Mouse (Mus musculus) midbrain, embryonic 12.5 days (tissue): ENCODE data around the gene Snx30. TPM values are rescaled to one million over a fixed set of nuclear protein-coding genes. Genes with fewer than 3 reads are reported as not detected.

ENCODE experiments used
- ATAC-seq: fragments of 200-750 bp; cut with Nextera tagmentation; 2 replicates; pipeline ENCODE4 v1.8.0; 2017; ENCODE audit warnings: low read depth, moderate TSS enrichment, moderate library complexity; ENCODE audit not compliant: low FRiP score
- H3K27ac ChIP-seq: fragments of 300-500 bp; sonication (generic); replicated peaks from 2 replicates; pipeline ENCODE4 v1.5.1; 2016; ENCODE audit warnings: mild to moderate bottlenecking
- H3K27me3 ChIP-seq: fragments of 300-500 bp; sonication (generic); 2 replicates; pipeline ENCODE4 v1.6.1; 2016; ENCODE audit warnings: mild to moderate bottlenecking
- H3K36me3 ChIP-seq: fragments of 300-500 bp; sonication (generic); 2 replicates; pipeline ENCODE4 v1.6.1; 2016
- H3K4me1 ChIP-seq: fragments of 300-500 bp; sonication (generic); 2 replicates; pipeline ENCODE4 v1.6.1; 2016
- H3K4me2 ChIP-seq: fragments of 300-500 bp; sonication (generic); replicated peaks from 2 replicates; pipeline ENCODE4 v1.6.1; 2016; ENCODE audit warnings: mild to moderate bottlenecking, moderate library complexity
- H3K4me3 ChIP-seq: fragments of 300-500 bp; sonication (generic); 2 replicates; pipeline ENCODE4 v1.5.1; 2016; ENCODE audit warnings: mild to moderate bottlenecking
- H3K9ac ChIP-seq: fragments of 300-500 bp; sonication (generic); replicated peaks from 2 replicates; pipeline ENCODE4 v1.6.1; 2016; ENCODE audit warnings: mild to moderate bottlenecking, moderate library complexity
- H3K9me3 ChIP-seq: fragments of 300-500 bp; sonication (generic); 2 replicates; pipeline ENCODE4 v1.6.1; 2016; ENCODE audit warnings: mild to moderate bottlenecking
- WGBS: fragments of 180-500 bp; shearing (Covaris S2); methylation state at CpG from one replicate; pipeline ENCODE4 v1.1.7; 2016; 5-methylcytosine and 5-hydroxymethylcytosine counted together
- polyA plus RNA-seq: library from polyadenylated mRNA; unstranded; fragments of >200 nt; fragmentation: Nextera tagmentation; extraction: Ambion mirVana; gene quantifications from 2 replicates; pipeline ENCODE4 v1.2.1, GENCODE M21; 2016

Snx30 gene
- polyA plus RNA-seq, 1 experiment from 2014 or later: 14.5 TPM

- WGBS: 57% methylated on average over 6 of the region's 6 CpGs
- ATAC-seq: peak; percentile 82
- H3K36me3 ChIP-seq: no peaks in the 10 kb centered on the region
These were observed 127.1 kb downstream of the Snx30 start for GRCm38 (mm10) chr4:59932505-59933281.

GRCm38 (mm10) chr4:59937543-59937942, 131.9 kb downstream of the Snx30 start:
- H3K4me2 ChIP-seq: no peak overlapping the region
- no peak overlapping the region for H3K4me3 ChIP-seq
- no peak for ATAC-seq
- no peak overlapping the region for H3K9ac ChIP-seq
- H3K9me3 ChIP-seq: no peaks in the 10 kb centered on the region
- 72% methylated on average over 2 of the region's 2 CpGs for WGBS
- no peak overlapping the region for H3K27ac ChIP-seq
- no peaks in the 10 kb centered on the region for H3K27me3 ChIP-seq
- H3K36me3 ChIP-seq: no peaks in the 10 kb centered on the region
- H3K4me1 ChIP-seq: no peaks in the 10 kb centered on the region

More at GRCm38 (mm10) chr4:59932505-59933281, 127.1 kb downstream of the Snx30 start:
- H3K27ac ChIP-seq: no peak overlapping the region
- H3K4me2 ChIP-seq: no peak overlapping the region
- no peak overlapping the region for H3K4me3 ChIP-seq
- H3K9me3 ChIP-seq: no peaks in the 10 kb centered on the region
- no peak overlapping the region for H3K9ac ChIP-seq
- no peaks in the 10 kb centered on the region for H3K27me3 ChIP-seq
- H3K4me1 ChIP-seq: no peaks in the 10 kb centered on the region

Other genes with a start within 250 kb of the Snx30 start
- 30.0 and 30.4 TPM in 2 replicates for gene Hsdl2, start 224.3 kb upstream of the Snx30 start, polyA plus RNA-seq
- gene E130308A19Rik, start 179.6 kb upstream of the Snx30 start, polyA plus RNA-seq: 60.5 and 69.0 TPM in 2 replicates
- 94.5 and 101 TPM in 2 replicates for gene Inip, start 4.3 kb upstream of the Snx30 start, polyA plus RNA-seq
- not detected in 2 replicates for gene Slc46a2, start 109.2 kb downstream of the Snx30 start, polyA plus RNA-seq
- not detected in 2 replicates for gene Mup4, start 154.9 kb downstream of the Snx30 start, polyA plus RNA-seq
- gene Mup6, start 158.5 kb downstream of the Snx30 start, polyA plus RNA-seq: not detected in 2 replicates